Mouse (Mus musculus): Measurements from ENCODE around the gene Pla2g2c.

Pla2g2c gene

DNA sequence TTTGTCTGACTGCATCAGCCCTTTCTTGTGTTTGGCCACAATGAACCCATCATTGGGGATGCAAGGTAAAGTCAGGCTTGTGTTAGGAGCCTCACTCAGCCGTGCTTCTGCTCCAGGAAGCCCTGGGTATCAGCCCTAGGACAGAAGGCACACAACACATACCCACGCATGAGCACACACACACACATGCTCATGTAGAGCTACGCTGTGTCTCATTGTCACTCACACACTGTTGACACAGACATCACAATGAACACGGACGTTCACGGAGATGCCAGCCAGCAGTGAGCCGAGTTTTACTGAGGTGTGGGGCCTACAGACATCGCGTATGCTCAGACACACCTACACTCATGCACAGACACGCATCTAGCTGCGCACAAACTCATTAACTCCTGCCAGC, 31.4 kb downstream of the Pla2g2c start:
- CTCF ChIA-PET, result interaction anchor here in 3 of 4 experiments (0.5 to 1.1 kb wide), 5 partner anchors 21 to 109 kb away, joined by 3 to 5 read pairs (median 3); no protein-coding TSS in a partner anchor
- POLR2A ChIA-PET, result interaction anchor here in 2 of 4 experiments (0.5 to 1.5 kb wide), 6 partner anchors 9 to 1118 kb away, joined by 3 read pairs; no protein-coding TSS in a partner anchor

DNA sequence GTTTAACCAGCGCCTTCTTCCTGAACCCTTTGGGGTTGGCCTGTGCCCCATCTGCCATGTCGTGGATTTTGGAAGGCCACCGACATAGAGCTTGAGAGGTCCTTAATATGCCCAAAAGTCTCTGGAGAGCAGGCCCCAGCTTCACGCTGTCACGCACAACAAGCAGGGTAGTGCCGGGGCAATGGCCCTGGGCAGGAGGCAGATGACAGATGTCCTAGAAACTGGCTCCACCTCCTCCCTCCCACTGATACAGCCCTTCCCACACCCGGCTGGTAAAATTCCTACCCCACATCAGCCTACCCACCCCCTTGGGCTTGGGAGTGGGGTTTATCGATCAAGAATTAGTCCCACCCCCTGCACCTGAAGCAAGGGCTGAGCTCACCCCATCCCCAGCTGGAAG, 32.8 kb downstream of the Pla2g2c start, which contains the start of gene Pla2g2f:
Gene Pla2g2f, minus strand, starts transcription at position 211 of the 400 bp plus-strand sequence.
- CTCF ChIA-PET, result interaction anchor here in 1 of 4 experiments (0.7 kb wide), 1 partner anchor 99 kb away, joined by 3 read pairs; no protein-coding TSS in a partner anchor
- POLR2A ChIA-PET, result interaction anchor here in 2 of 4 experiments (1.1 to 1.8 kb wide), 2 partner anchors 51 to 55 kb away, joined by 3 to 7 read pairs; no protein-coding TSS in a partner anchor

- ChIA-PET CTCF (interaction anchor here in 3 of 4 experiments (0.6 to 0.8 kb wide), 5 partner anchors 70 to 1649 kb away, joined by 3 to 5 read pairs (median 4); no protein-coding TSS in a partner anchor), POLR2A (no interaction called here)
These were observed 37.7 kb downstream of the Pla2g2c start for GRCm38 (mm10) chr4:138762266-138762665.

DNA sequence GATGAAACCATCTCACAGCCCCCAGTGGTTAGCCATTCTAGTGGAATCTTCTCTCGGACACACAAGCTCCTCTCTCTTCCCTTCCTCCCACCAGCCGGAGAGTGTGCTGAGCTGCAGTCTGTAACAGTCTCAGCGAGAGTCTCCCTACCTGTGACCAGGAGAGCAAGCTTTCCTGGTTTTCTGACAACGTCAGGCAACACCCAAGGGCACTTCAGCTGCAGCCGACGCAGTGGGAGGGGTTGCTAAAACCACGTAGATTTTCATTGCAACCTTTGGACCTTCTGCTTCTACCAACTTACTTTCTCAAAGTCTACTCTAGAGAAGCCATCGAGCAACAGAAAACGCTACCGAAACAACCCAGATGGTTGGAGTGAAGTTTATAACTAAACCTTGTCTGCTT, 47.4 kb downstream of the Pla2g2c start:
- ChIA-PET CTCF (interaction anchor here in 2 of 4 experiments (1.1 to 1.2 kb wide), 2 partner anchors 22 to 85 kb away, joined by 3 to 5 read pairs; no protein-coding TSS in a partner anchor), POLR2A (interaction anchor here in 2 of 4 experiments (1.0 to 1.7 kb wide), 3 partner anchors 9 to 66 kb away, joined by 3 to 5 read pairs (median 3); no protein-coding TSS in a partner anchor)

DNA sequence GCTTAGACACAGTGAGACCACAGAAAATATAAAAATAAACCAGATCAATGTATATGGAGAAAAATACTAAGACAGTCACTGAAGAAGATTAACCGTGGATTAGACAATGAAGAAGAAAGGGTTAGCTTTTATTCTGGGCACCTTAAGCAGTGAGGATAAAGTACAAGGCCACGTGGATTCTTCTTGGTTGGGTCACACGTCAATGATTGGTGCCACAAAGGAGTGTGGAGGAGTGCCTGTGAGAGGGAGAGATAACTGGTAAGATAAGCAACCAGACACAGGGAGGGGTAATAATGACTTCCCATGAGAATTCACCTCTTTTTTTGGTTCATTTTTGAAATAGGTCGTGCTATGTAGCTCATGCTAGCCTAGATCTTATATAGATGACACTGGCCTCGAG, 47.8 kb downstream of the Pla2g2c start:
- CTCF ChIA-PET, result interaction anchor here in 2 of 4 experiments (1.1 to 1.2 kb wide), 2 partner anchors 22 to 84 kb away, joined by 3 to 5 read pairs; no protein-coding TSS in a partner anchor
- POLR2A ChIA-PET, result interaction anchor here in 2 of 4 experiments (1.0 to 1.7 kb wide), 3 partner anchors 8 to 66 kb away, joined by 3 to 5 read pairs (median 3); no protein-coding TSS in a partner anchor

DNA sequence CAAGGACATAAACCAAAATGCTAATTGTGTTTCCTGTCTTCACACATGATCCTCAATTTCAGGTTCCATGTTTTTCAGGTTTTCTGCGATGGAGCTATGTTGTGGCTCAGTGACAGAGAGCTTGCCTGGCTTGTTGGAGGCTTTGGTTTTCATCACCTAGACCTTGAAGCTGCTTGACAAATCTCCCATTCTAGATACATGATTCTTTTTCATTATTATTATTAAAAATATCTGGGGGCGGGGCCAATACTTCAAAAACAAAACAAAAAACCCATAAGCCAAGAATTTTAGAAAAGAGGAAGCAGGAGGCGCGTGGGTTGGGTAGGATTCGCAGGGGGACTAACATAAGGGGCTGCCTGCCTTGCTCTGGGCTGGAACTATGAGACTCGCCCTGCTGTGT, 50.8 kb downstream of the Pla2g2c start, which contains the start of gene Pla2g2d:
Gene Pla2g2d, plus strand, starts transcription at position 301 of the 400 bp plus-strand sequence.
- ChIA-PET POLR2A (interaction anchor here in 2 of 4 experiments (0.6 to 1.9 kb wide), 3 partner anchors 18 to 321 kb away, joined by 3 to 5 read pairs (median 4); partner anchors contain the start of gene Camk2n1 (in 1 of the 2)), CTCF (interaction anchor here in 1 of 4 experiments (0.6 kb wide), 1 partner anchor 363 kb away, joined by 4 read pairs; no protein-coding TSS in a partner anchor)

GRCm38 (mm10) chr4:138777417-138778407, 53.1 kb downstream of the Pla2g2c start:
- POLR2A ChIA-PET, result interaction anchor here in 3 of 4 experiments (0.5 to 0.8 kb wide), 6 partner anchors 9 to 811 kb away, joined by 3 to 4 read pairs (median 3); no protein-coding TSS in a partner anchor
- CTCF ChIA-PET, result interaction anchor here in 3 of 4 experiments (0.6 to 1.7 kb wide), 4 partner anchors 16 to 69 kb away, joined by 3 to 6 read pairs (median 3); no protein-coding TSS in a partner anchor

DNA sequence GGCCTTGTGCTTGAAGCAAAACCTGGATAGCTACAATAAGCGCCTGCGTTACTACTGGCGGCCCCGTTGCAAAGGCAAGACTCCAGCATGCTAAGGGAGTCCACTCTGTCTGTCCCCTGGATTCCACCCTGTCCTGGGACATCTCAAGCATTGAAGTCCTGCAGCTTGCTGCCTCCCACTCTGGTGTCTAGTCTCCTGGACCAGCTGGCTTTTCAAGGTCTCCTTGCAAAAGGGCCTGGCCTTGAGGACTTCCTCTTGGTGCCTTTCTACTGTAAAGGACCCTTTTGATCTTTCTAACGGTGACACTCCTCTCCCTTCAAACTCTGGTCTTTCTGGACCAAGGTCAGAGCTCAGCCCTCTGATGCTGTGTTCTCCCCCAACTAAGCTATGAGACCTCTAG, 55.7 kb downstream of the Pla2g2c start:
- CTCF ChIA-PET, result interaction anchor here in 2 of 4 experiments (1.3 to 2.2 kb wide), 3 partner anchors 13 to 76 kb away, joined by 3 to 10 read pairs (median 7); no protein-coding TSS in a partner anchor
- POLR2A ChIA-PET, result interaction anchor here in 3 of 4 experiments (0.7 to 2.3 kb wide), 7 partner anchors 9 to 78 kb away, joined by 3 to 11 read pairs (median 4); no protein-coding TSS in a partner anchor

GRCm38 (mm10) chr4:138782098-138782497, 57.5 kb downstream of the Pla2g2c start:
- POLR2A ChIA-PET, result interaction anchor here in 3 of 4 experiments (0.6 to 1.8 kb wide), 7 partner anchors 9 to 330 kb away, joined by 3 to 6 read pairs (median 4); no protein-coding TSS in a partner anchor
- CTCF ChIA-PET, result interaction anchor here in 2 of 4 experiments (0.9 to 1.0 kb wide), 2 partner anchors 74 to 77 kb away, joined by 3 read pairs; no protein-coding TSS in a partner anchor

- ChIA-PET CTCF (interaction anchor here in 2 of 4 experiments (0.6 to 1.2 kb wide), 5 partner anchors 65 to 374 kb away, joined by 3 read pairs; no protein-coding TSS in a partner anchor), POLR2A (interaction anchor here in 2 of 4 experiments (0.6 to 1.1 kb wide), 4 partner anchors 27 to 756 kb away, joined by 3 to 4 read pairs (median 3); no protein-coding TSS in a partner anchor)
These were observed 61.1 kb downstream of the Pla2g2c start for GRCm38 (mm10) chr4:138785721-138786120.

DNA sequence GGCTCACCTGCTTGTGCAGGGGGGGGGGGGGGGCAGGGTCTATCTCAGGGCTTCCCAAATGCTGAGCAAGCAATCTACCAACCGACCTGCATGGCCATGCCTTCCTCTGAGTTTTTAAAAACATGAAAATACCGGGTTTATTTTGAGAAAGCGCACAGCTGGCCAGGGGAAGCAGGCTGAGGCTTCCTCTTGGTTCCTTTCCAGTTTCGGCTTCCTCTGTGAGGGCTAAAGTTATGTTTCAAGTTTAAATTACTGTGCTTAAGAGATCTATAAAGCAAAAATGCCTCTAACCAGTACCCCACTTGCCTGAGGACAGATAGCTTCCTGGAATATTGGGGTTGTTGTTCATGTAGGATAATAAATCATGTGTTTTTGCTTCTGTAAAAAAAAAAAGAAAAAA, 61.5 kb downstream of the Pla2g2c start:
- POLR2A ChIA-PET, result interaction anchor here in 3 of 4 experiments (0.6 to 1.1 kb wide), 4 partner anchors 8 to 435 kb away, joined by 3 read pairs; no protein-coding TSS in a partner anchor
- CTCF ChIA-PET, result interaction anchor here in 2 of 4 experiments (0.6 to 1.2 kb wide), 5 partner anchors 65 to 375 kb away, joined by 3 read pairs; no protein-coding TSS in a partner anchor

DNA sequence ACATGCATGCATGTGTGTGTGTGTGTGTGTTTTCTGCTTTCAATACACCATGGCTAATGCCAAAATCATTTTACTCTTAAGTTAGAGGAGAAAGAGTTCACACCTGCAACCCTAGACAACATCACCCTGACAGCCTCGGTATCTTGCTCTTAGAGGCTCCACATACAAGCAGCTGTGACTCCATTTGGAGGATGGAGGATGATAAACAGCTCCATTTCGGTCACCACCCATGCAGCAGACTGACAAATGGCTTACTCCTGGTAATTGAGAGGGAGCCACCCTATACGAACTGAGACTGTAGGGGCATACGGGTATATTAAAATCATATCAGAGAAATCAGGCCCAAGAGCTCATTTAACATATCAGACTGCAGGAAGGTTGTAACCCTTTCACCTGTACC, 63.8 kb downstream of the Pla2g2c start:
- ChIA-PET CTCF (interaction anchor here in 3 of 4 experiments (0.5 to 1.3 kb wide), 3 partner anchors 68 to 1458 kb away, joined by 3 read pairs; partner anchors contain the start of gene Igsf21 (in 1 of the 3)), POLR2A (interaction anchor here in 1 of 4 experiments (0.7 kb wide), 1 partner anchor 325 kb away, joined by 3 read pairs; no protein-coding TSS in a partner anchor)

DNA sequence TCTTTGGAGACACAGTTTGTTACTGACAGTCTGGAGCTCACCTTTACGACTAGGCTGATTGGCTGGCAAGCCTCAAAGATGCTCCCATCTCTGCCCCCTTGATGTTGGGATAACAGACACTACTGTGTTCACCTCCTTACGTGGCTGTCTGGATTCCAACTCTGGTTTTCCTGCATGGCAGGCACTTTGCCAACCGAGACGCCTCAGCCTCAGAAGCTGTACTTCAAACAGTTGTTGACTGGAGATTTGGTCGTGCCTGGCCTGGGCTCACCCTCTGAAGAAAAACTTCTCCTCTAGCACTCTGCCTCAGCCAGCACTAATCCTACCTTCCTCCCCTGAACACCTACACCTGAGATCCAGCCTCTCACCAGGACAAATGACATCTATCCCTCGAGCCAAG, 66.9 kb downstream of the Pla2g2c start:
- CTCF ChIA-PET, result interaction anchor here in 2 of 4 experiments (0.6 to 1.1 kb wide), 4 partner anchors 8 to 344 kb away, joined by 3 to 11 read pairs (median 5); no protein-coding TSS in a partner anchor
- POLR2A ChIA-PET, result interaction anchor here in 2 of 4 experiments (1.0 to 1.7 kb wide), 5 partner anchors 9 to 347 kb away, joined by 3 to 5 read pairs (median 3); no protein-coding TSS in a partner anchor

GRCm38 (mm10) chr4:138792599-138792998, 68.0 kb downstream of the Pla2g2c start:
- POLR2A ChIA-PET, result interaction anchor here in 2 of 4 experiments (1.0 to 5.4 kb wide), 7 partner anchors 13 to 345 kb away, joined by 3 to 27 read pairs (median 11); partner anchors contain the start of gene Camk2n1 (in 1 of the 2)
- CTCF ChIA-PET, result interaction anchor here in 2 of 4 experiments (0.6 to 2.3 kb wide), 4 partner anchors 12 to 224 kb away, joined by 3 to 10 read pairs (median 8); no protein-coding TSS in a partner anchor

DNA sequence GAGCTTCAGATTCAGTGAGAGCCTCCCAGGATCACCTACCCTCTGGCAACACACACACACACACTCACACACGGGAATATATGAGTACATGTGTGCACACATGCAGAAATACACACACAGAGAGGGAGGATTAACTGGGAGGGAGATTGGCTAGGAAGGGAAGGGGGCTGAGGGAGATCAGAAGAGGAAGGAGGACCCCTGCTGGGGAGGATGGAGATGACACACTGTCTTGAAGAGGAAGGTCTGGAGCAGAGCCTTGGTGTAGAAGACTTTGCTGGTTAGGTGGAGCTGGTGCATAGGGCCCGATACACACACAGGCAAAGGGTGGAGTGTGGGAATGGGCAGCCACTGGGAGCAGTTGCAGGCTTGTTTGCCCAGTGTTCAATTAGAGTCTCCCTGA, 68.7 kb downstream of the Pla2g2c start:
- CTCF ChIA-PET, result interaction anchor here (0.6 to 2.3 kb wide), 27 partner anchors 9 to 537 kb away, joined by 3 to 10 read pairs (median 4); partner anchors contain the start of gene Ubxn10 (in 1 of the 4)
- POLR2A ChIA-PET, result interaction anchor here in 3 of 4 experiments (0.5 to 5.4 kb wide), 37 partner anchors 12 to 629 kb away, joined by 3 to 35 read pairs (median 5); partner anchors contain the start of genes Camk2n1 (in 1 of the 3), Capzb (in 1 of the 3) and Pla2g2d (in 1 of the 3)

- CTCF ChIA-PET, result interaction anchor here (0.5 to 2.3 kb wide), 21 partner anchors 10 to 830 kb away, joined by 3 to 10 read pairs (median 5); no protein-coding TSS in a partner anchor
- POLR2A ChIA-PET, result interaction anchor here (0.6 to 5.4 kb wide), 33 partner anchors 12 to 382 kb away, joined by 3 to 35 read pairs (median 5); partner anchors contain the start of genes Camk2n1 (in 1 of the 4) and Pla2g2d (in 1 of the 4)
These were observed 69.8 kb downstream of the Pla2g2c start for GRCm38 (mm10) chr4:138794344-138794743.

Data from embryonic stem cell, embryonic (primary cell).